Mouse (Mus musculus) CH12.LX (cell line): ENCODE data around the gene Scfd2.

Experiments
- CTCF ChIP-seq, 2 experiments: IDR thresholded peaks in 1 of 2; conservative IDR thresholded peaks in 1 of 2; 2 replicates each; pipeline ENCODE4 v1.5.1; 2011 to 2012; ENCODE audit warnings: low read depth in 2 of 2, low read length in 2 of 2, improper control_type of control experiment in 1 of 2, inconsistent platforms in 1 of 2, mild to moderate bottlenecking in 1 of 2, moderate library complexity in 1 of 2
- EP300 ChIP-seq: IDR thresholded peaks from 2 replicates; pipeline ENCODE4 v1.6.1; 2011; ENCODE audit warnings: low read length, improper control_type of control experiment
- ETS1 ChIP-seq: conservative IDR thresholded peaks from 2 replicates; pipeline ENCODE4 v1.6.1; 2012; ENCODE audit warnings: low read depth, mild to moderate bottlenecking, inconsistent platforms, low read length, improper control_type of control experiment, moderate library complexity
- MAZ ChIP-seq: IDR thresholded peaks from 2 replicates; pipeline ENCODE4 v1.6.1; 2012; ENCODE audit warnings: low read depth, mild to moderate bottlenecking, inconsistent platforms, low read length, improper control_type of control experiment, moderate library complexity
- MYC ChIP-seq: IDR thresholded peaks from 2 replicates; pipeline ENCODE4 v1.6.1; 2011; ENCODE audit warnings: low read depth, mild to moderate bottlenecking, improper control_type of control experiment, low read length
- NRF1 ChIP-seq: IDR thresholded peaks from 2 replicates; pipeline ENCODE4 v1.6.1; 2014; ENCODE audit warnings: low read depth, mild to moderate bottlenecking, inconsistent platforms, low read length, improper control_type of control experiment, moderate library complexity
- POLR2A ChIP-seq: IDR thresholded peaks from 2 replicates; pipeline ENCODE4 v1.6.1; 2011; ENCODE audit warnings: low read depth, mild to moderate bottlenecking, improper control_type of control experiment, low read length

DNA sequence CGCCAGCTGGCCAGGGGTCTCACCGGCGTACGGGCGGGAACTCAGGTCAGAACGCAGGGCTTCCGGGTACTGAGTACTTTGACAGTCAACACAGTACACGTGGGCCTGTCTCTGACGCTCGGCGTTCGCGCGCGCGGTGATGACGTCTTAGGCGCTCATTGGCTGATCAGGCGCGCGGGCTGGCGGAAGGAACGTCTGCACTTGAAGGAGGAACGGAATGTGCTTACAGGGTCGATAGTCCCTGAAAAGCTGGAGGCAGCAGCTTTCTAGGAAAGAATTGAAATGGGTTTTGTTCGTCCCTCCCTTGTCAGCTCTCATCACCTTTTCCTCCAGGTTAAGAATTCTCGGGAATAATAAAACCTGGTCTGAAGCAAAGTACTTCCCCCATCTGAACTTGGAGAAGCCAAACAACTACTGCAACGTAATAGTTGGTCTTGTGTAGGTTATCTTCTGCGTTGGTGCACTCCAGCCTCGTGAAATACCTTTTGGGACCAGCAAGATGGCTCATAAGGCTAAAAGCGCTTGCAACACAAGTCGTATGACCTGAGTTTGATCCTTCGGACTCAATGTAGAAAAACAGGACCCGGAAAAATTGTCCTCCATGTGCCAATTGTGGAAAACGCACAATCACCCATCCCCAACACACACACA, at the start of gene Scfd2:
- TF ChIP-seq EP300 (no peak), NRF1 (no peak), MYC (peak; percentile 81; the same call in 1 of the 2 replicates), CTCF (conservative IDR thresholded peaks at IDR 0.05 in 1 of 2, IDR thresholded peaks at IDR 0.05 in 1 of 2; ENCODE audit: low read depth in 2 of 2, low read length in 2 of 2) (no peak), POLR2A (peak; percentile 88), MAZ (no peak), ETS1 (no peak)
